ENCODE assay signal across 8 mouse cellular contexts in genomic region chr9:37255149-37255888, GRCm38 (mm10). TPM values are rescaled to one million over a fixed set of nuclear protein-coding genes. Genes with fewer than 3 reads are reported as not detected.
DNase-seq lines count a peak whose midpoint lies in the region; ATAC-seq and TF ChIP-seq lines count a peak whose summit lies in the region.

TSS of gene Slc37a2 (minus strand) at chr9:37255738.

- peak within 1 kb of the TSS; percentile 80 for H3K4me2 ChIP-seq in forebrain, embryonic 14.5 days (ENCODE audit: low read length)
- H3K4me2 ChIP-seq in liver, embryonic 16.5 days (ENCODE audit: low read depth, low read length): peak within 1 kb of the TSS; percentile 66
- peak within 1 kb of the TSS; percentile 81 for H3K4me2 ChIP-seq in neural tube, embryonic 12.5 days (replicated peaks)

- TF ChIP-seq POLR2A in bone marrow macrophage, adult 2 months (IDR thresholded peaks at IDR 0.05; ENCODE audit: borderline replicate concordance, low read depth, low read length): no peak

- peak within 1 kb of the TSS; percentile 81 for H3K4me3 ChIP-seq in bone marrow macrophage, adult 2 months (ENCODE audit: insufficient read depth, low read length)
- peak within 1 kb of the TSS; percentile 32 for H3K4me3 ChIP-seq in forebrain, embryonic 14.5 days (ENCODE audit: low read depth, low read length)
- H3K4me3 ChIP-seq in liver, embryonic 16.5 days (ENCODE audit: low read depth, low read length): peak within 1 kb of the TSS; percentile 58
- H3K4me3 ChIP-seq in neural tube, embryonic 12.5 days: peak within 1 kb of the TSS; percentile 42

- peak; percentile 88 for ATAC-seq in CD4-positive, CD25-positive, alpha-beta regulatory T cell, adult 4 months
- peak; percentile 93 for ATAC-seq in forebrain, embryonic 14.5 days
- ATAC-seq in liver, embryonic 16.5 days (ENCODE audit: low read depth): peak; percentile 80
- peak; percentile 73 for ATAC-seq in neural tube, embryonic 12.5 days (ENCODE audit: low FRiP score, low read depth)

- WGBS in forebrain, embryonic 14.5 days: 2% methylated on average over 38 of the region's 38 CpGs
- WGBS in liver, embryonic 16.5 days (ENCODE audit: insufficient replicate concordance): 1% methylated on average over 38 of the region's 38 CpGs
- 3% methylated on average over 38 of the region's 38 CpGs for WGBS in neural tube, embryonic 12.5 days

- H3K27ac ChIP-seq in bone marrow macrophage, adult 2 months (ENCODE audit: insufficient read depth, low read depth, low read length): peak within 1 kb of the TSS; percentile 85
- peak within 1 kb of the TSS; percentile 54; the same call in 1 of the 2 replicates for H3K27ac ChIP-seq in forebrain, embryonic 14.5 days (ENCODE audit: low read depth, low read length)
- H3K27ac ChIP-seq in liver, embryonic 16.5 days (ENCODE audit: low read length): no peak within 1 kb of the TSS; the same call in 1 of the 2 replicates
- H3K27ac ChIP-seq in neural tube, embryonic 12.5 days: no peak within 1 kb of the TSS

- H3K36me3 ChIP-seq in forebrain, embryonic 14.5 days (ENCODE audit: control insufficient read depth, insufficient read depth, low read length): no peaks in the 10 kb centered on the region
- no peaks in the 10 kb centered on the region for H3K36me3 ChIP-seq in liver, embryonic 16.5 days (ENCODE audit: control insufficient read depth, insufficient read depth)
- no peaks in the 10 kb centered on the region for H3K36me3 ChIP-seq in neural tube, embryonic 12.5 days

- TF ChIP-seq CTCF in bone marrow macrophage, adult 2 months (IDR thresholded peaks at IDR 0.05; ENCODE audit: low read depth, low read length): no peak

- intact Hi-C loops in heart, postnatal 14 days (cut with DNase I): loop anchor here (5.0 kb wide), 1 partner anchor 72 kb away; no protein-coding TSS in a partner anchor

- peak within 1 kb of the TSS; percentile 61 for H3K9ac ChIP-seq in forebrain, embryonic 14.5 days (ENCODE audit: low read length)
- peak within 1 kb of the TSS; percentile 15; the same call in 1 of the 2 replicates for H3K9ac ChIP-seq in liver, embryonic 16.5 days (ENCODE audit: low read depth, low read length)
- peak within 1 kb of the TSS; percentile 47 for H3K9ac ChIP-seq in neural tube, embryonic 12.5 days

- peak; percentile 83 for DNase-seq in forebrain, embryonic 14.5 days (ENCODE audit: low spot score)
- DNase-seq in heart, postnatal 14 days: peak; percentile 67 to 69
- DNase-seq in kidney, postnatal 4 days: peak; percentile 68 to 80
- DNase-seq in testis, postnatal 14 days (ENCODE audit: low spot score): peak; percentile 61

- H3K9me3 ChIP-seq in forebrain, embryonic 14.5 days (replicated peaks; ENCODE audit: control insufficient read depth, low read length): no peaks in the 10 kb centered on the region
- no peaks in the 10 kb centered on the region for H3K9me3 ChIP-seq in liver, embryonic 16.5 days (replicated peaks; ENCODE audit: control insufficient read depth, low read length)
- no peaks in the 10 kb centered on the region for H3K9me3 ChIP-seq in neural tube, embryonic 12.5 days

- H3K27me3 ChIP-seq in forebrain, embryonic 14.5 days (replicated peaks; ENCODE audit: control insufficient read depth, insufficient read depth, low read length): no peaks in the 10 kb centered on the region
- peaks cover 6% of the 10 kb centered on the region for H3K27me3 ChIP-seq in liver, embryonic 16.5 days (ENCODE audit: control insufficient read depth, insufficient read depth, low read depth, low read length)
- no peaks in the 10 kb centered on the region; the same call in 1 of the 2 replicates for H3K27me3 ChIP-seq in neural tube, embryonic 12.5 days (replicated peaks)

- peaks cover 28% of the 10 kb centered on the region for H3K4me1 ChIP-seq in bone marrow macrophage, adult 2 months (ENCODE audit: control insufficient read depth, insufficient read depth, low read length)
- peaks cover 7% of the 10 kb centered on the region for H3K4me1 ChIP-seq in forebrain, embryonic 14.5 days (ENCODE audit: control insufficient read depth, insufficient read depth, low read length)
- peaks cover 2% of the 10 kb centered on the region for H3K4me1 ChIP-seq in liver, embryonic 16.5 days (ENCODE audit: control insufficient read depth, low read depth, low read length)
- peaks cover 12% of the 10 kb centered on the region for H3K4me1 ChIP-seq in neural tube, embryonic 12.5 days

RNA-seq across cellular contexts. Expression of gene Slc37a2, which starts in this region (rescaled TPM):
- polyA plus RNA-seq in CD4-positive, CD25-positive, alpha-beta regulatory T cell, adult 4 months (2017; shearing (Covaris generic)): 1 to 10 TPM; 2.4 to 3.6 TPM
- 167 and 186 TPM in 2 replicates for polyA plus RNA-seq in bone marrow macrophage, adult 2 months (2012; ENCODE audit: insufficient read depth, insufficient read length, missing spikeins)
- polyA plus RNA-seq in forebrain, embryonic 14.5 days (2014; fragmentation: Nextera tagmentation; extraction: Ambion mirVana): 0.88 and 1.1 TPM in 2 replicates
- 1 to 10 TPM; 3.0 to 3.1 TPM for total RNA-seq in heart, postnatal 14 days (2021)
- 1.9 and 2.0 TPM in 2 replicates for polyA plus RNA-seq in liver, embryonic 16.5 days (2015; fragmentation: Nextera tagmentation; extraction: Ambion mirVana)
- 1.5 and 1.6 TPM in 2 replicates for polyA plus RNA-seq in neural tube, embryonic 12.5 days (2016; fragmentation: Nextera tagmentation; extraction: Ambion mirVana)

Comparison
In these comparisons a context has a peak if more than half of its experiments do, and no peak if none do; other contexts are left out.
1. RNA of gene Slc37a2 (polyA plus RNA-seq): 167 to 186 TPM in bone marrow macrophage, adult 2 months; 2.4 to 3.6 TPM in CD4-positive, CD25-positive, alpha-beta regulatory T cell, adult 4 months, 1.9 to 2.0 TPM in liver, embryonic 16.5 days, 1.5 to 1.6 TPM in neural tube, embryonic 12.5 days and 0.88 to 1.1 TPM in forebrain, embryonic 14.5 days; every median in the first group is over 10 times any median in the second.
2. H3K27ac ChIP-seq: peak in bone marrow macrophage, adult 2 months (single experiment) and forebrain, embryonic 14.5 days (single experiment); none in liver, embryonic 16.5 days (single experiment) and neural tube, embryonic 12.5 days (single experiment).
3. Peak in every context shown above with its lines, with median percentiles within 50 percentile points of each other: ATAC-seq, H3K4me3 ChIP-seq, DNase-seq, H3K4me2 ChIP-seq and H3K9ac ChIP-seq.